Mouse (Mus musculus) kidney, adult 2 months (tissue): ENCODE data around the gene Col5a3. TPM values are rescaled to one million over a fixed set of nuclear protein-coding genes. Genes with fewer than 3 reads are reported as not detected.

Experiments
- DNase-seq: peaks from one replicate; pipeline ENCODE4 v3.0.0; 2021
- H3K27ac ChIP-seq: fragments of 200-500 bp; 2 replicates; pipeline ENCODE4 v1.5.1; 2012; ENCODE audit warnings: low read depth, low read length, control low read depth, inconsistent platforms; ENCODE audit not compliant: insufficient read depth
- H3K27me3 ChIP-seq: fragments of 200-500 bp; replicated peaks from 2 replicates; pipeline ENCODE4 v1.6.1; 2012; ENCODE audit warnings: mild to moderate bottlenecking, moderate library complexity, low read length, inconsistent platforms; ENCODE audit not compliant: control insufficient read depth, insufficient read depth
- H3K36me3 ChIP-seq: fragments of 200-500 bp; 2 replicates; pipeline ENCODE4 v1.6.1; 2012; ENCODE audit warnings: mild to moderate bottlenecking, moderate library complexity, low read length, inconsistent platforms; ENCODE audit not compliant: control insufficient read depth, insufficient read depth
- H3K4me1 ChIP-seq: fragments of 200-500 bp; 2 replicates; pipeline ENCODE4 v1.6.1; 2011; ENCODE audit warnings: low read length; ENCODE audit not compliant: control insufficient read depth, insufficient read depth
- H3K4me3 ChIP-seq: fragments of 200-500 bp; 2 replicates; pipeline ENCODE4 v1.5.1; 2011; ENCODE audit warnings: mild to moderate bottlenecking, low read depth, low read length, control low read depth; ENCODE audit not compliant: insufficient read depth
- CTCF ChIP-seq: fragments of 200-500 bp; conservative IDR thresholded peaks from 2 replicates; pipeline ENCODE4 v1.5.1; 2011; ENCODE audit warnings: low read depth, mild to moderate bottlenecking, control low read depth, low read length, moderate library complexity, mixed read lengths; ENCODE audit not compliant: insufficient read depth, insufficient read length
- POLR2A ChIP-seq: fragments of 200-500 bp; IDR thresholded peaks from one replicate; pipeline ENCODE4 v1.6.1; 2011; ENCODE audit warnings: low read depth, low read length, control low read depth
- WGBS: fragments of 180-500 bp; shearing (Covaris S2); methylation state at CpG from one replicate; pipeline ENCODE4 v1.1.7; 2018; 5-methylcytosine and 5-hydroxymethylcytosine counted together
- polyA plus RNA-seq: library from polyadenylated mRNA; depleted of rRNA; stranded (reverse); fragments of >200 nt; gene quantifications from 2 replicates; pipeline ENCODE4 v1.2.3, GENCODE M21; 2012

Gene Col5a3
- polyA plus RNA-seq, 1 experiment: 2.1 TPM

- no peak overlapping the region for H3K27ac ChIP-seq
- no peak for DNase-seq
- no peak overlapping the region for H3K4me3 ChIP-seq
- 80% methylated on average over 2 of the region's 2 CpGs for WGBS
- no peak for TF ChIP-seq CTCF
- TF ChIP-seq POLR2A: no peak
- H3K27me3 ChIP-seq: no peaks in the 10 kb centered on the region
- H3K4me1 ChIP-seq: no peaks in the 10 kb centered on the region
- H3K36me3 ChIP-seq: no peaks in the 10 kb centered on the region
Measured at GRCm38 (mm10) chr9:20758243-20758642, 56.6 kb downstream of the Col5a3 start.

GRCm38 (mm10) chr9:20757087-20757955 lies 57.5 kb downstream of the Col5a3 start:
- Histone ChIP-seq H3K4me3 (no peak overlapping the region), H3K27me3 (no peaks in the 10 kb centered on the region), H3K4me1 (no peaks in the 10 kb centered on the region), H3K27ac (no peak overlapping the region), H3K36me3 (no peaks in the 10 kb centered on the region)
- DNase-seq: peak; percentile 67
- 63% methylated on average over 6 of the region's 6 CpGs for WGBS
- TF ChIP-seq CTCF: peak; percentile 51
- TF ChIP-seq POLR2A: no peak

DNA sequence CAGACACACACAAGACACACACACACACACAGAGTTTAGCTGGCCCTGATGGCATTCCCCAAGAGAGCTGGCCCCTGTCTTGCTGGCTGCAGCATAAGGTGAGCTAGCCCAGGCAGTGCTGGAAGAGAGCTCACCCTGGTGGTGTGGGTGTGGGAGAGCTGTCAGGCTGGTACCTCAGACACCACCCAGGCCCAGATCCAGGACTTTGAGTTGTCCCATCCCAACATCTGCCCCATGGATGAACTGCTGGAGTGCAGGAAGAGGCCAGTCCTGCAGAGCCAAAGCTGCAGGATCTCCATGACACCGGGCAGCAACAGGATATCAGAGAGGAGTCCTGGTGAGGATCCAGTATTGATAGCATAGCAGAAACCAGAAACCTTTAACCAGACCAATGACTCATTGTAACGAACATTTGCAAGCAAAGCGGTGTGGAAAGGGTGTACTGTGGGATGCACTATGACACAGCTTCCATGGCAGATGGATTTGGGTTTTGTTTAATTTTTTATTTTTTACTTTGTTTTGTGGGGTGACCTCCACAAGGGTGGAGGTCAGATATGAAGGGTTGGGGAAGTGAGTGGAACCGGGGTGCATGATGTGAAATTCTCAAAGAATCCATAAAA lies 58.7 kb downstream of the Col5a3 start:
- no peak for DNase-seq
- Histone ChIP-seq H3K36me3 (no peaks in the 10 kb centered on the region), H3K4me1 (no peaks in the 10 kb centered on the region), H3K27me3 (no peaks in the 10 kb centered on the region), H3K27ac (no peak overlapping the region), H3K4me3 (no peak overlapping the region)
- TF ChIP-seq POLR2A: no peak
- TF ChIP-seq CTCF: no peak
- 87% methylated on average over 4 of the region's 4 CpGs for WGBS

DNA sequence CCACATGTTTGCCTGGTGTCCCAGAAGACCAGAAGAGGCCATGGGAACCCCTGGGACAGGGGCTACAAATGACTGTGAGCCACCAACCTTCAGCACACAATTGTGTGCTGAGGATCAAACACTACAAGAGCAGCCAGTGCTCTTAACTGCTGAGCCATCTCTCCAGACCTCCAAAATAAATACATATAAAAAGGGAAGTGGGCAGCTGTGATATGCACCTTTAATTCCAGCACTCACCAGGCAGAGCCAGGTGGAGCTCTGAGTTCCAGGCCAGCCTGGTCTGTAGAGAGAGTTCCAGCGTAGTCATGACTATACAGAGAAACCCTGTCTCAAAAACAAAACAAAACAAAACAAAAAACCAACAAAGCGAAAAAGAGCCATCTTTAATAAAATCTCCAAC lies 60.5 kb downstream of the Col5a3 start:
- Histone ChIP-seq H3K27ac (no peak overlapping the region), H3K4me3 (no peak overlapping the region), H3K4me1 (no peaks in the 10 kb centered on the region), H3K36me3 (no peaks in the 10 kb centered on the region), H3K27me3 (no peaks in the 10 kb centered on the region)
- no peak for DNase-seq
- WGBS: 83% methylated on average over 2 of the region's 2 CpGs
- no peak for TF ChIP-seq CTCF
- TF ChIP-seq POLR2A: no peak

- TF ChIP-seq POLR2A (no peak), CTCF (no peak)
- H3K4me3 ChIP-seq: no peak overlapping the region
- DNase-seq: peak; percentile 36
- H3K36me3 ChIP-seq: no peaks in the 10 kb centered on the region
- no peaks in the 10 kb centered on the region for H3K4me1 ChIP-seq
- H3K27me3 ChIP-seq: no peaks in the 10 kb centered on the region
- WGBS: 61% methylated on average over 6 of the region's 6 CpGs
- H3K27ac ChIP-seq: no peak overlapping the region
Measured at GRCm38 (mm10) chr9:20751477-20752029, 63.3 kb downstream of the Col5a3 start.

GRCm38 (mm10) chr9:20749213-20749612 lies 65.7 kb downstream of the Col5a3 start:
- H3K4me3 ChIP-seq: no peak overlapping the region
- no peaks in the 10 kb centered on the region for H3K36me3 ChIP-seq
- TF ChIP-seq POLR2A: no peak
- TF ChIP-seq CTCF: no peak
- H3K27ac ChIP-seq: no peak overlapping the region
- 66% methylated on average over 5 of the region's 5 CpGs for WGBS
- H3K27me3 ChIP-seq: peaks cover 3% of the 10 kb centered on the region; the same call in 1 of the 2 replicates
- no peak for DNase-seq
- H3K4me1 ChIP-seq: 0 out of 2 replicates have a peak, but pooled peaks cover 2% of the 10 kb centered on the region

DNA sequence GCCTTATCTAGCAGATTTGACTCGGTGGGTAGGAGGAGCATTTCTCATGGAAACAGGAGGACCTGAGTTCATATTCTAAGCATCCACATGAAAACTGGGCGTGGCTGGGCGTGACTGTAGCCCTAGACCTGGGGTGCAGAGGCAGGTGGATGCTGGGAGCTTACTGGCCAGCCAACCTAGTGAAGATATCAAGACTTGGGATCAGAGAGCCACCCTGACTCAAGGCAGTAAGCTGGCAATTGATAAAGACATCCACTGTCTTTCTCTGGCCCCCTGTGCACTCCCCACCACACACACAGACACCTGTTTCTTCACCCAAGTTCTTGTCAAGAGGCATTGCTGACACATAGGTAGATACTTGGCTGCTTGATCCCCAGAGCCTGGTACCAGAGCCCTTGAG lies 66.3 kb downstream of the Col5a3 start:
- WGBS: 76% methylated on average over 3 of the region's 3 CpGs
- TF ChIP-seq CTCF (no peak), POLR2A (no peak)
- Histone ChIP-seq H3K4me1 (0 out of 2 replicates have a peak, but pooled peaks cover 2% of the 10 kb centered on the region), H3K27ac (no peak overlapping the region), H3K27me3 (peaks cover 3% of the 10 kb centered on the region; the same call in 1 of the 2 replicates), H3K4me3 (no peak overlapping the region), H3K36me3 (no peaks in the 10 kb centered on the region)
- no peak for DNase-seq
